Mouse (Mus musculus) heart, adult 2 months (tissue): ENCODE results near the gene Dgkb. TPM values are rescaled to one million over a fixed set of nuclear protein-coding genes. Genes with fewer than 3 reads are reported as not detected.
A peak's percentile ranks its signal among the peaks of the same experiment; 100 is the strongest.

Experiments used
- DNase-seq, 2 experiments: peaks; one replicate each; pipeline ENCODE4 v3.0.0; 2021
- H3K27ac ChIP-seq: fragments of 200-600 bp; 2 replicates; pipeline ENCODE4 v1.8.1; 2022
- H3K27me3 ChIP-seq: fragments of 200-500 bp; 2 replicates; pipeline ENCODE4 v1.6.1; 2012; ENCODE audit warnings: mild to moderate bottlenecking, low read length, inconsistent platforms, mixed read lengths; ENCODE audit not compliant: control insufficient read depth, insufficient read depth
- H3K36me3 ChIP-seq: fragments of 200-500 bp; 2 replicates; pipeline ENCODE4 v1.6.1; 2012; ENCODE audit warnings: low read length, inconsistent platforms; ENCODE audit not compliant: control insufficient read depth, insufficient read depth
- H3K4me1 ChIP-seq: fragments of 200-500 bp; 2 replicates; pipeline ENCODE4 v1.6.1; 2011; ENCODE audit warnings: low read length; ENCODE audit not compliant: control insufficient read depth, insufficient read depth
- H3K4me3 ChIP-seq: fragments of 200-600 bp; 2 replicates; pipeline ENCODE4 v1.8.1; 2022
- H3K79me2 ChIP-seq: fragments of 200-500 bp; replicated peaks from 2 replicates; pipeline ENCODE4 v1.6.1; 2012; ENCODE audit warnings: mild to moderate bottlenecking, inconsistent platforms, low read length, moderate library complexity, mixed read lengths; ENCODE audit not compliant: control insufficient read depth, insufficient read depth
- H3K9ac ChIP-seq: fragments of 200-500 bp; 2 replicates; pipeline ENCODE4 v1.6.1; 2012; ENCODE audit warnings: low read depth, mild to moderate bottlenecking, control low read depth, inconsistent platforms, low read length, mixed read lengths
- CTCF ChIP-seq: fragments of 200-600 bp; IDR thresholded peaks from 2 replicates; pipeline ENCODE4 v1.8.1; 2022; ENCODE audit warnings: antibody characterized with exemption, mild to moderate bottlenecking, moderate library complexity
- EP300 ChIP-seq: fragments of 200-500 bp; IDR thresholded peaks from 2 replicates; pipeline ENCODE4 v1.6.1; 2011; ENCODE audit warnings: low read depth, low read length, control low read depth; ENCODE audit not compliant: insufficient read depth
- POLR2A ChIP-seq: fragments of 200-500 bp; IDR thresholded peaks from 2 replicates; pipeline ENCODE4 v1.6.1; 2011; ENCODE audit warnings: mild to moderate bottlenecking, low read depth, low read length, control low read depth; ENCODE audit not compliant: insufficient read depth
- WGBS: fragments of 180-500 bp; shearing (Covaris S2); methylation state at CpG from one replicate; pipeline ENCODE4 v1.1.7; 2018; 5-methylcytosine and 5-hydroxymethylcytosine counted together
- intact Hi-C: fragments of 180-260 bp; cut with DNase I; formaldehyde crosslinking; loops from one replicate; pipeline ENCODE4 v1.15.1; 2025
- polyA plus RNA-seq: library from polyadenylated mRNA; depleted of rRNA; stranded (reverse); fragments of >200 nt; gene quantifications from 2 replicates; pipeline ENCODE4 v1.2.3, GENCODE M21; 2012
- total RNA-seq, 2 experiments: library from RNA; stranded (reverse); gene quantifications; 2 replicates each; pipeline ENCODE4 v1.2.3; 2021

The Dgkb gene
- total and polyA plus RNA-seq, 3 experiments, result 0.23 to 1.1 (median 1.1) TPM

GRCm38 (mm10) chr12:38130209-38130915, 312.8 kb downstream of the Dgkb start:
- intact Hi-C loops, result loop anchor here (2.0 kb wide), 1 partner anchor 1366 kb away; no protein-coding TSS in a partner anchor
- no peak overlapping the region for H3K9ac ChIP-seq

GRCm38 (mm10) chr12:38136379-38136778, 318.9 kb downstream of the Dgkb start:
- DNase-seq, result no peak
- H3K9ac ChIP-seq, result no peak overlapping the region
- 46% methylated on average over 5 of the region's 5 CpGs for WGBS
- no peaks in the 10 kb centered on the region for H3K79me2 ChIP-seq
- H3K36me3 ChIP-seq, result no peaks in the 10 kb centered on the region
- H3K4me1 ChIP-seq, result no peaks in the 10 kb centered on the region
- TF ChIP-seq EP300 (no peak), POLR2A (no peak)
- no peak overlapping the region for H3K4me3 ChIP-seq
- intact Hi-C loops, result no loop called here
- H3K27me3 ChIP-seq, result no peaks in the 10 kb centered on the region
- H3K27ac ChIP-seq, result no peak overlapping the region

More at GRCm38 (mm10) chr12:38130209-38130915, 312.8 kb downstream of the Dgkb start:
- Histone ChIP-seq H3K27me3 (no peaks in the 10 kb centered on the region), H3K4me1 (no peaks in the 10 kb centered on the region), H3K27ac (no peak overlapping the region), H3K4me3 (no peak overlapping the region), H3K36me3 (no peaks in the 10 kb centered on the region), H3K79me2 (no peaks in the 10 kb centered on the region)
- TF ChIP-seq POLR2A (no peak), CTCF (peak; percentile 87)
- WGBS, result 61% methylated on average over 9 of the region's 9 CpGs
- no peak for DNase-seq

DNA sequence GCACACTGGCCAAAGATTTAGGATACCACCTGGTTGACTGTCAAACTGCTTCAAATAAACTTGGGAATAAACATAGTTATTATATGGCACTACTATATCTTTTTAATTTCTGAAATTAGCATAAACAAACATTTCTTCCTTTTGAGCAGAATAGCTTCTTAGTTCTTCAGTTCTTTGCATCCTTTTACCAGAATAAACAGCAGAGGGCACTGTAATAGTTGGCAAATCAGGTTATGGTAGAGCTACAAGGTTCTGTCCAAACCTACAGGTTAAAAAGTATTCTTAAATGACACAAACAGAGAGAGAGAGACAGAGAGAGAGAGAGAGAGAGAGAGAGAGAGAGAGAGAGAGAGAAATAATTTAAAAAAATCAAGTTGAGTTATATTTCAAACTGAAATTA, 322.5 kb downstream of the Dgkb start:
- no peak for DNase-seq
- Histone ChIP-seq H3K27ac (no peak overlapping the region), H3K79me2 (no peaks in the 10 kb centered on the region), H3K27me3 (no peaks in the 10 kb centered on the region), H3K36me3 (no peaks in the 10 kb centered on the region), H3K4me1 (no peaks in the 10 kb centered on the region), H3K4me3 (no peak overlapping the region), H3K9ac (no peak overlapping the region)
- TF ChIP-seq POLR2A (no peak), CTCF (peak; percentile 45)
- intact Hi-C loops, result no loop called here

DNA sequence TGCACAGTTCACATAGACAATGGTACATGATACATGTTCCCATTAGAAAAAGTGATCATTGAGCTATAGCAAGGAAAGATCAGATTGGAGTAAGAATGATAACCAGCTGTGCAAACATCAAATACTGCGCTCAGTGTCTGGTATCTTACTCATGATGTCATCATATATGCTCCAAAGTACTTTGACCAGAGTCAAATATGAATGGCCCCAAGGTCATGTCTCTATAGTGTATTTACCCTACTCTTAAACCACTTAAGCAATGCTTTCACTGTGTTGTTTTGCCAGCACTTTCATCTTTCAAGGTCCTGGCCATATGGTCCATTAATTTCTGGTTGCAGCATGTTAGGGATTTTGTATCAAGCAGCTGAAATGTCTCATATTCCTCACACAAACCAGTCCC, 415.1 kb downstream of the Dgkb start:
- Histone ChIP-seq H3K9ac (no peak overlapping the region), H3K4me1 (no peaks in the 10 kb centered on the region), H3K4me3 (no peak overlapping the region), H3K36me3 (no peaks in the 10 kb centered on the region), H3K27me3 (no peaks in the 10 kb centered on the region), H3K27ac (no peak overlapping the region), H3K79me2 (no peaks in the 10 kb centered on the region)
- 67% methylated on average over 1 of the region's 1 CpGs for WGBS
- no peak for DNase-seq
- intact Hi-C loops, result no loop called here
- TF ChIP-seq CTCF, result no peak
- TF ChIP-seq EP300, result no peak
- no peak for TF ChIP-seq POLR2A

DNA sequence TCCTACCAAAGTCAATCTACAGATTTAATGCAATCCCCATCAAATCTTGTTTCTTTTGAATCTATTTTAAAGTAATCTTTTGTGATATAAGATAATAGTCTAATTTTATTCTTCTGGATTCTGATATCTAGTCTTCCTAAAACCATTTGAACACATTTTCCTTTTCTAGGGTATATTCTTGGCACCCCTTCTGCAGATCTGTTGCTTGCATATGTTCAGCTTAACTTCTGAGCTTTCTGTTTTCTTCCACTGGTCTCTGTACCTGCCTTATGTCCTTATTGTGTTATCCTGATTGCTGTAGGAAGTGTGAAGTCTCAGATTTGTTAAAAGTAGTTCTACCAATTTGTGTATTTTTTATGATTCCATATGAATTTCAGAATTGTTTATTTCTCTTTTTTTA, 451.3 kb downstream of the Dgkb start:
- no peak overlapping the region for H3K4me3 ChIP-seq
- no peaks in the 10 kb centered on the region for H3K79me2 ChIP-seq
- intact Hi-C loops, result no loop called here
- no peaks in the 10 kb centered on the region for H3K4me1 ChIP-seq
- no peaks in the 10 kb centered on the region for H3K36me3 ChIP-seq
- TF ChIP-seq CTCF, result no peak
- TF ChIP-seq EP300, result no peak
- TF ChIP-seq POLR2A, result no peak
- no peak for DNase-seq
- no peak overlapping the region for H3K9ac ChIP-seq
- H3K27me3 ChIP-seq, result no peaks in the 10 kb centered on the region
- no peak overlapping the region for H3K27ac ChIP-seq

- no peak for TF ChIP-seq EP300
- no peak for TF ChIP-seq POLR2A
- no peak for TF ChIP-seq CTCF
- Histone ChIP-seq H3K36me3 (no peaks in the 10 kb centered on the region), H3K9ac (no peak overlapping the region), H3K27ac (no peak overlapping the region), H3K4me3 (no peak overlapping the region), H3K4me1 (no peaks in the 10 kb centered on the region), H3K27me3 (no peaks in the 10 kb centered on the region), H3K79me2 (no peaks in the 10 kb centered on the region)
- no peak for DNase-seq
- 82% methylated on average over 1 of the region's 1 CpGs for WGBS
- intact Hi-C loops, result no loop called here
These were observed 484.0 kb downstream of the Dgkb start for GRCm38 (mm10) chr12:38301497-38301896.
